Mouse (Mus musculus) brain, adult 2 months (tissue): ENCODE measurements around the gene Wfdc17.

Experiments used
- DNase-seq: peaks from one replicate; pipeline ENCODE4 v3.0.0; 2011; ENCODE audit warnings: low read depth, low spot score

The Wfdc17 gene

GRCm38 (mm10) chr11:83740443-83740991 lies 36.7 kb downstream of the Wfdc17 start:
- DNase-seq, result no peak

GRCm38 (mm10) chr11:83741841-83742240 lies 38.0 kb downstream of the Wfdc17 start:
- no peak for DNase-seq

GRCm38 (mm10) chr11:83742731-83743355 lies 39.1 kb downstream of the Wfdc17 start:
- DNase-seq, result no peak

- DNase-seq, result no peak
Observed at GRCm38 (mm10) chr11:83743525-83743924, 39.7 kb downstream of the Wfdc17 start.

- DNase-seq, result no peak
Observed at GRCm38 (mm10) chr11:83746152-83746551, 42.4 kb downstream of the Wfdc17 start.

GRCm38 (mm10) chr11:83746681-83747080 lies 42.9 kb downstream of the Wfdc17 start, which contains the start of gene Wfdc21:
Wfdc21 (plus strand) TSS chr11:83746940.
- no peak for DNase-seq

GRCm38 (mm10) chr11:83747376-83748265 lies 43.8 kb downstream of the Wfdc17 start:
- no peak for DNase-seq

- DNase-seq, result peak; percentile 97
Observed at GRCm38 (mm10) chr11:83753581-83754181, 49.9 kb downstream of the Wfdc17 start, which contains the start of gene Heatr6. Heatr6 (plus strand) TSS chr11:83753696.

GRCm38 (mm10) chr11:83754227-83754626 lies 50.4 kb downstream of the Wfdc17 start:
- DNase-seq, result no peak
